Mouse (Mus musculus) kidney, embryonic 16.5 days (tissue): ENCODE data around the gene Sash1. TPM values are rescaled to one million over a fixed set of nuclear protein-coding genes. Genes with fewer than 3 reads are reported as not detected.

Experiments
- ATAC-seq: fragments of 200-750 bp; cut with Nextera tagmentation; 2 replicates; pipeline ENCODE4 v1.8.0; 2017; ENCODE audit warnings: moderate TSS enrichment; ENCODE audit not compliant: low FRiP score, low TSS enrichment
- H3K27ac ChIP-seq: fragments of 300-500 bp; sonication (generic); 2 replicates; pipeline ENCODE4 v1.5.1; 2014; ENCODE audit warnings: low read length
- H3K27me3 ChIP-seq: fragments of 300-500 bp; sonication (generic); 2 replicates; pipeline ENCODE4 v1.6.1; 2014; ENCODE audit warnings: low read length, control low read depth, mixed read lengths; ENCODE audit not compliant: insufficient read depth
- H3K36me3 ChIP-seq: fragments of 300-500 bp; sonication (generic); 2 replicates; pipeline ENCODE4 v1.6.1; 2014; ENCODE audit warnings: low read length, control low read depth, mixed read lengths; ENCODE audit not compliant: insufficient read depth
- H3K4me1 ChIP-seq: fragments of 300-500 bp; sonication (generic); 2 replicates; pipeline ENCODE4 v1.6.1; 2014; ENCODE audit warnings: low read length, control low read depth, mixed read lengths; ENCODE audit not compliant: insufficient read depth
- H3K4me2 ChIP-seq: fragments of 300-500 bp; sonication (generic); replicated peaks from 2 replicates; pipeline ENCODE4 v1.6.1; 2014; ENCODE audit warnings: low read depth, low read length
- H3K4me3 ChIP-seq: fragments of 300-500 bp; sonication (generic); 2 replicates; pipeline ENCODE4 v1.5.1; 2014; ENCODE audit warnings: mild to moderate bottlenecking, low read length
- H3K9ac ChIP-seq: fragments of 300-500 bp; sonication (generic); replicated peaks from 2 replicates; pipeline ENCODE4 v1.6.1; 2014; ENCODE audit warnings: low read length
- H3K9me3 ChIP-seq: fragments of 300-500 bp; sonication (generic); 2 replicates; pipeline ENCODE4 v1.6.1; 2016; ENCODE audit warnings: low read length, control low read depth
- WGBS: fragments of 180-500 bp; shearing (Covaris S2); extraction: QIAGEN DNeasy Blood & Tissue Kit; methylation state at CpG from one replicate; pipeline ENCODE4 v1.1.7; 2014; 5-methylcytosine and 5-hydroxymethylcytosine counted together
- polyA plus RNA-seq: library from polyadenylated mRNA; unstranded; fragments of >200 nt; fragmentation: Nextera tagmentation; extraction: Ambion mirVana; gene quantifications from 2 replicates; pipeline ENCODE4 v1.2.1, GENCODE M21; 2015

Sash1 gene
- polyA plus RNA-seq, 1 experiment from 2014 or later: 3.1 TPM

- peak; percentile 64 for ATAC-seq
- peak overlapping the region; percentile 50 for H3K27ac ChIP-seq
- H3K4me2 ChIP-seq: no peak overlapping the region
Measured at GRCm38 (mm10) chr10:8785451-8786145, 100.3 kb downstream of the Sash1 start.

GRCm38 (mm10) chr10:8781876-8782372 lies 103.9 kb downstream of the Sash1 start:
- peaks cover 19% of the 10 kb centered on the region for H3K4me1 ChIP-seq
- no peaks in the 10 kb centered on the region for H3K27me3 ChIP-seq
- no peak overlapping the region for H3K27ac ChIP-seq
- 67% methylated on average over 10 of the region's 10 CpGs for WGBS
- H3K4me2 ChIP-seq: no peak overlapping the region
- no peak overlapping the region for H3K9ac ChIP-seq
- H3K9me3 ChIP-seq: no peaks in the 10 kb centered on the region
- peak; percentile 59; the same call in 1 of the 2 replicates for ATAC-seq
- H3K36me3 ChIP-seq: peaks cover 4% of the 10 kb centered on the region; the same call in 1 of the 2 replicates
- H3K4me3 ChIP-seq: no peak overlapping the region

More at GRCm38 (mm10) chr10:8785451-8786145, 100.3 kb downstream of the Sash1 start:
- H3K4me3 ChIP-seq: no peak overlapping the region
- peaks cover 8% of the 10 kb centered on the region; the same call in 1 of the 2 replicates for H3K36me3 ChIP-seq
- WGBS: 18% methylated on average over 11 of the region's 11 CpGs
- no peak overlapping the region for H3K9ac ChIP-seq
- H3K27me3 ChIP-seq: no peaks in the 10 kb centered on the region
- peaks cover 32% of the 10 kb centered on the region for H3K4me1 ChIP-seq
- no peaks in the 10 kb centered on the region for H3K9me3 ChIP-seq

DNA sequence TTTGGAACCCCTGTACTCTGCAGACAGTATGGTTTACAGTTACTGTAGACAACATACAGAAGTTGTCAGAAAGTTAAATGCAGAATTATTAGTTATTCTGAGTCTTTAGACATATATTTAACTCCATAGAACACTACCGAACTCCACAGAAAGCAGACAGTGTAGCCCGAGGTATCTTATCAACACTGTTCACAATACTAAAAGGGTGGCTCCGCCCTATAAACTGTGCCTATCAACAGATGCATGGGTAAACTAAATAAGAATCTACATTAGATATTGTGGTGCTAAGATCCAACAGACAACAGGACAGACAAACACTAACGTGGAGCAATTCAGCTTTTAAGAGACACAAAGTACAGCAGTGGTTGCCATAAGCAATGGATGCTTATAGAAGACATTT lies 106.0 kb downstream of the Sash1 start:
- Histone ChIP-seq H3K9me3 (no peaks in the 10 kb centered on the region), H3K4me1 (no peaks in the 10 kb centered on the region), H3K27me3 (no peaks in the 10 kb centered on the region), H3K36me3 (peaks cover 20% of the 10 kb centered on the region), H3K9ac (no peak overlapping the region), H3K27ac (no peak overlapping the region), H3K4me3 (no peak overlapping the region), H3K4me2 (no peak overlapping the region)
- WGBS: 92% methylated on average over 4 of the region's 4 CpGs
- ATAC-seq: no peak

- H3K27ac ChIP-seq: no peak overlapping the region
- H3K9ac ChIP-seq: no peak overlapping the region
- no peaks in the 10 kb centered on the region for H3K27me3 ChIP-seq
- H3K4me2 ChIP-seq: no peak overlapping the region
- ATAC-seq: no peak
- H3K4me1 ChIP-seq: no peaks in the 10 kb centered on the region
- H3K36me3 ChIP-seq: peaks cover 16% of the 10 kb centered on the region
- no peak overlapping the region for H3K4me3 ChIP-seq
- 90% methylated on average over 7 of the region's 7 CpGs for WGBS
- H3K9me3 ChIP-seq: no peaks in the 10 kb centered on the region
Measured at GRCm38 (mm10) chr10:8778845-8779244, 107.0 kb downstream of the Sash1 start.

GRCm38 (mm10) chr10:8777552-8778253 lies 108.2 kb downstream of the Sash1 start:
- Histone ChIP-seq H3K4me2 (no peak overlapping the region), H3K9me3 (no peaks in the 10 kb centered on the region), H3K27ac (no peak overlapping the region), H3K9ac (no peak overlapping the region), H3K27me3 (no peaks in the 10 kb centered on the region), H3K4me3 (no peak overlapping the region), H3K36me3 (peaks cover 16% of the 10 kb centered on the region), H3K4me1 (no peaks in the 10 kb centered on the region)
- 76% methylated on average over 12 of the region's 12 CpGs for WGBS
- no peak for ATAC-seq

DNA sequence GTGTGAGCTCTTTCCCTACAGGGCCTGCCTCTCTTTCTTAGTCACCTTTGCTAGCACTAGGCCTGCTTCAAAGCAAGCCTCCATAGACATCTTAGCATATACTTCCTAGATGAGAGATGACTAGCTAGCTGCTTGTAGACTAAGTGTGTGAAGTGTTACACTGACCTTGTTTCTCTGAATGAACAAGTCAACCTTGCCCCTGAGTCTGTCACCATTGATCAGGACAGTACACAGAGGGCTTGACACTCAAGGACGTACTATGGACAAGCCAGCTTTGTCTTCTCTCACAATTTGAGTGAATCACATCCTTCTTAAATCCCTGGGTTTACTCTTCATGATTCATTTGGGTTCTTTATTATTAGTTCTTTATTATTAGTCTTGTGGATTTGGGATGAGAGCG lies 109.1 kb downstream of the Sash1 start:
- H3K27me3 ChIP-seq: no peaks in the 10 kb centered on the region

DNA sequence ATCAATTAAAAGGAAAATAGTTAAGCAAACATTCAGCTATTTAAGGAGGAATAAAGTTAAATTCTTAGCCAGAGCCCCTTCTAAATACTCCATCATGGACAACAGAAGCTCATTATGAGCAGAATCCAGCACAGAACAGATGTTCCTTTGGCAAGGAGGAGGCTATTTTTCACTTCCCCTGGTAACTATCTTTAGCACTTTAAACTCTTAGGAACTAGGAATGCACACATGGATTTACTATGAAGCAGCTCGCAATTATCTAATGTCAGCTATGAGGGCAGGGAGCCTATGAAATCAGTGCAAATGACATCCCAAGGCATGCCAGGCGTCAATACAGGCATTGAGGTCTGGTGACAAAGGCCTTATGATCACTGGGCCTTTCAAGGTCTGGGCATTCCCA lies 110.1 kb downstream of the Sash1 start:
- Histone ChIP-seq H3K4me2 (no peak overlapping the region), H3K27ac (no peak overlapping the region), H3K27me3 (no peaks in the 10 kb centered on the region), H3K9ac (no peak overlapping the region), H3K36me3 (peaks cover 22% of the 10 kb centered on the region), H3K4me3 (no peak overlapping the region), H3K4me1 (no peaks in the 10 kb centered on the region), H3K9me3 (no peaks in the 10 kb centered on the region)
- WGBS: 87% methylated on average over 2 of the region's 2 CpGs
- ATAC-seq: no peak

More for the DNA sequence above, 109.1 kb downstream of the Sash1 start:
- H3K27ac ChIP-seq: no peak overlapping the region
- no peak overlapping the region for H3K4me2 ChIP-seq
- H3K9me3 ChIP-seq: no peaks in the 10 kb centered on the region
- no peak overlapping the region for H3K4me3 ChIP-seq
- no peak overlapping the region for H3K9ac ChIP-seq
- no peak for ATAC-seq
- H3K4me1 ChIP-seq: no peaks in the 10 kb centered on the region
- peaks cover 16% of the 10 kb centered on the region for H3K36me3 ChIP-seq
- 97% methylated on average over 2 of the region's 2 CpGs for WGBS

GRCm38 (mm10) chr10:8772464-8773209 lies 113.2 kb downstream of the Sash1 start:
- Histone ChIP-seq H3K9ac (no peak overlapping the region), H3K27ac (no peak overlapping the region)
- ATAC-seq: peak; percentile 70

GRCm38 (mm10) chr10:8770931-8771653 lies 114.8 kb downstream of the Sash1 start:
- H3K4me2 ChIP-seq: no peak overlapping the region
- H3K9ac ChIP-seq: no peak overlapping the region
- H3K9me3 ChIP-seq: peaks cover 8% of the 10 kb centered on the region; the same call in 1 of the 2 replicates
- no peak overlapping the region for H3K4me3 ChIP-seq
- H3K36me3 ChIP-seq: peaks cover 25% of the 10 kb centered on the region
- 94% methylated on average over 12 of the region's 12 CpGs for WGBS
- no peak for ATAC-seq
- H3K27me3 ChIP-seq: no peaks in the 10 kb centered on the region
- H3K27ac ChIP-seq: no peak overlapping the region
- H3K4me1 ChIP-seq: no peaks in the 10 kb centered on the region

More at GRCm38 (mm10) chr10:8772464-8773209, 113.2 kb downstream of the Sash1 start:
- H3K9me3 ChIP-seq: peaks cover 8% of the 10 kb centered on the region; the same call in 1 of the 2 replicates
- H3K36me3 ChIP-seq: peaks cover 32% of the 10 kb centered on the region
- H3K4me2 ChIP-seq: no peak overlapping the region
- H3K27me3 ChIP-seq: no peaks in the 10 kb centered on the region
- H3K4me1 ChIP-seq: no peaks in the 10 kb centered on the region
- H3K4me3 ChIP-seq: no peak overlapping the region
- WGBS: 79% methylated on average over 4 of the region's 4 CpGs
